Mouse (Mus musculus) R1 (cell line): Measurements from ENCODE around the gene Fas.
A peak's percentile ranks its signal among the peaks of the same experiment; 100 is the strongest.

ENCODE experiments used
- DNase-seq: peaks from one replicate; pipeline ENCODE4 v3.0.0-alpha.2; 2018; ENCODE audit warnings: low read depth, low spot score

Fas gene

DNA sequence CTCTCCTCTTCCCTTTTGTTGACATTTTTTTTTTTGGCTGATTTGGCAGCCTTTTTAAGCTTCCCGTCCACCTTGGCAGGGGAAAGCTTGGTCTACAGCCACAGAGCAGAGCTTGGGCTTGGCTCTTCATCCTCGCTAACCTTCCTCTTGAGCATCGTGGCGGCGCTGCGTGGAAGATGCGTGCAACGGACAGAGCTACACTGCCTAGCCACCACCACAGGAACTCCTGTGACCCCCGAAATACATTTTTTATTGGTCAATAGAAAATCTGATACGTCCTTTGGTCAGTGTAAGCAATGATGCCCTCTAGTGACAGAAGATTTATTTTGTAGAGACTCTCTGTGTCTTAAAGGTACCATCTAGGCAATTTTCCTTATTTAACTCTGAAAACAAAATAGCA lies 6.1 kb upstream of the Fas start:
- DNase-seq, result no peak

DNA sequence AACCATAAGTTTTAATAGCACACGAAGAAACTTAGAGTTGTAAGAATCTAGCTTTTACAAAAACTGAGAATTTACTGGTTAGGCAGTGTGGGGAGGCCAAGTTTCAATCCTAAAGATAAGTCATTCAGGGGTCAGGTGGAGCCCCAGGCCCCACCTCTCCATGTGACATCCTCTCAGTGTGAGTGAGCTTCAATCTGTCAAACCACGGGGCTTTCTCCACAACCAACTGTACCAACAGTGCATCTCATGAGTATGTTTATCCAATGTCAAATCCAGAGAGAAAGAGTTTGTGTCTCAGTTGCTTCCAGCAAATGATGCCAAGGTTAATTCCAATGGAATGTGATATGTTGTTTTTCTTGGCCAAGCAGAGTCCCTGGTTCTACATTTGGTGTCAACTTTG lies 5.6 kb upstream of the Fas start:
- no peak for DNase-seq

DNA sequence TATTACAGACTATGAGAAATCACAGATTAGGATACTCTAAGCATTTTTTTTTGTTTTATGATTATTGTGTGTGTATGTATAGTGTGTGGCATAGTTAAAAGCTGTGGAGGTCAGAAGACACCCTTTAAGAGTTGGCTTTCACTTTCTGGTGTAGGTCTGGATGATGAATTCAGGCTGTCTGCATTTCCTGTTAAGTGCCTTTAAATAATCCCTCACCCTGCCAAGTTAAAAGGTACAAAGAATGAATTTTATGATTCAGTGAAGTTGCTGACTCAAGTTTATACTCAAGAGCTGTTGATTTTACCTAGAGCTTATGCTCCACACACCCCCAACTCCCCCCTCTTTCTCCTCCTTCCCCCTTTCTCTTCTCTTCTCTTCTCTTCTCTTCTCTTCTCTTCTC lies 3.2 kb upstream of the Fas start:
- no peak for DNase-seq

DNA sequence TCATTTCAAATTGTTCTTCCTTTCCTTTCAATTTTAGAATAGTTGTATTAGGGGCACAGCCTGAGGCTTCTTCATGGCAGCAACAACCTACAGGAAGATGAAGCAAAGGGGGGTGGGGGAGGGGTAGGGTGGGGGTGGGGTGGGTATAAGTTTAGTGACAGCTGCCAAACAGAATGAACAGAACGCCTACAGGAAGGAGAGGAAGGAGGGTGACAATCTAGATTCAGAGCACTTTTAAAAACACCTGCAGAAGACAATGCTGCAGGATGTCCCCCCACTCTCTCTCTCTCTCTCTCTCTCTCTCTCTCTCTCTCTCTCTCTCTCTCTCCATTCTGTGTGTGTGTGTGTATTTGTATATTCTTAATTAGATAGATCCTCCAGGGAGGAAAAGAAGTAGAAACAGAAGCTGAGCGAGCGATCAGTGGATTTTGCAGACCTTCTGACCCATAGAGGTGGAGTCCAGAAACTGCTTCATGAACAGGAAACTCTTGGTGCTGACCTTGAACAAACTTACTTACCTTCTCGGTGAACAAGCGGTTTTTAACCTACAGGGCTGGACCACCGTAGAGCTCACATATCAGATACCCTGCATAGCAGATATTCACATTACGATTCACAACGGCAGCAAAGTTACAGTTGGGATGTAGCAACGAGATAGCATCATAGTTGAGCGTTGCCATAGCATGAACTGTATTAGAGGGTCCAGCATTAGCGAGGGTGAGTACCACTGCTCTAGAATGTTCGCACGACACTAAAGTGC lies 2.6 kb upstream of the Fas start:
- DNase-seq, result no peak

DNA sequence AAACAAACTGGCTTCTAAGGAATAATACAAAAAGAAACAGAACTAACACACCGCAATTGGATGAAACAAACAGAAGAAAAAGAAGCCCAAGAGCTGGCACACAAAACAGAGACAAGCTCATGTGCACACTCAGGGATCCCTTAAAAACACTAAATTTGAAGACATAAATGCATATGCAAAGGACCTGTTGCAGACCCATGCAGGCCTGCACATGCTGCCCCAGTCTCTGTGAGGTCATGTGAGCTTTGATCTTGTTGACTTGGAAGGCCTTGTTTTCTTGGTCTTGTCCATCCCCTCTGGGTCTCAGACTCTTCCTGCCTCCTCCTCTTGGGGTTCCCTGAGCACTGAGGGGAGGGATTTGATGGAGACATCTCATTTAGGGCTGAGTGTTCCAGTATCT lies 1.8 kb upstream of the Fas start:
- no peak for DNase-seq

DNA sequence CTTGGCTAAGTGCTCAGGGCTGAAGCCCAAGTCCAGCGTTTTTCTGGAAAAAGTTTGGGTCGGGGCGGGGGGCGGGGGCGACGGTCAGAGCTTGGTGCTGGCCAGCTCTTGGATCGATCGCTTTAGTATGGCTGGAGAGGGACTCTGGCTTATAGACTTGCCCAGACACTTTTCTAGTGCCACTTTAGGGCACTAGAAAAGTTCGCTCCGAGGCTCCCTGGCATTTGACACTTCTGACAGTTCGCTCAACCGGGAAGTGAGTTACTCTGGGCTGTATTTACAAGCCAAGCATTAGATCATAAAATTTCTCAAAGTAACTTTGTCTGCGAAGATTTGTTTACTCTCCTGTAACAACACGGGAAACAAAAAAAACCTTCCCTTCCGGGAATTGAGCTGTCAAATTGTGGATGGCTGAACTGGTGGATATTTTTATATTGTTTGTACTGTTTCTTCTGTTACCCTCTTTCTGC lies 441 bp downstream of the Fas start:
- DNase-seq, result no peak

DNA sequence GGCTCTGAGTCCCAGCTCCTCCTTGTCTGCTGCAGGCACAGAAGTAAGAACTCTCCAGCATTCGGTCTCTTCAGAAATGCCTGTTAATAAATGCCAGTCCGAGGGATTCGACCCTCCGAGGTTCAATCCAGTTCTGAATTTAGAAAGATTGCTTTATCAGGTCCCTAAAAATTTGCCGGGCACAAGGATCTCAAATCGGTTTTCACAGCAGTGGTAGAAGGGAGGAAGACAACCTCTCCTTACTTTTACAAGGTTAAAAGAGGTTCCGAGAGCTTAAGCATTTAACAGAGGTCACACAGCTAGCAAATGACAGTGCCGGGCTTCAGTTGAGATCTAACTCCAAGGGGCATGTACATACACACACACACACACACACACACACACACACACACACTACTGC lies 913 bp downstream of the Fas start:
- DNase-seq, result no peak

DNA sequence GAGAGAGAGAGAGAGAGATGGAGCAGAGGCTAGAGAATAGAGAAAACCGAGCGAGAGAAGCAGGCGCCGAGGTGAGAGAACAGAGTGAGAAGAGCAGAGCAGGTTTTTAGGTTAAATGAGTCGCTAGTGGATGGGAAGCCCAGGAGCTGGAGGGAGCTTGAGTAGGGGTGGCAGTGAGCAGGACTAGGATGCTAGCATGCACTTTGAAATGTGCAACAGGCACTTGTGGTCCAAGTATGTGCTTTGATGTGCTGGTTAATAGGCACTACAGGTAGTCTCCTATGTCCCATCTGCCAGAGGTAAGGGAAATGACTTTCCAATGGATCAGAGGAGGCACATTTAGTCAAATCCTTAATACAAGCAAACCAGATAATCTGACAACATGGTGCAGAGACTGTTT lies 1.5 kb downstream of the Fas start:
- no peak for DNase-seq

DNA sequence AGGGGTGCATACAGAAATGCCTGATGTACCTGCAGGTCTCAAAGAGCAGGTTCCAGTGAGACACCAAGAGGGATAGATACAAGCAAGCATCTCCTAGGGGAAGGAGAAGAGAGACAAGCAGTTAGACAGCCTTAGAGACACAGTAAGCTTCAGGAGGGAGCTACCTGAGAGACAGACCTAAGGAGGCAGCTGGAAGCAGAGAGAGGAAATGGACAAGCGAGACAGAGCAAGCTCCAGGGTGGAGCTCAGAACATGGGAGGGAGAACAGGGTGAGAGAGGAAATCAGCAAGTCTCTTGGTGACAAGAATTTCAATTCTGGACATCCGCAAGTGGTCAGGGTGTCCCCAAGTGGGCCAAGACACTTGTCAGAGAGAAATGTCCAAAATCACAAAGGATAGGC lies 2.2 kb downstream of the Fas start:
- DNase-seq, result no peak

DNA sequence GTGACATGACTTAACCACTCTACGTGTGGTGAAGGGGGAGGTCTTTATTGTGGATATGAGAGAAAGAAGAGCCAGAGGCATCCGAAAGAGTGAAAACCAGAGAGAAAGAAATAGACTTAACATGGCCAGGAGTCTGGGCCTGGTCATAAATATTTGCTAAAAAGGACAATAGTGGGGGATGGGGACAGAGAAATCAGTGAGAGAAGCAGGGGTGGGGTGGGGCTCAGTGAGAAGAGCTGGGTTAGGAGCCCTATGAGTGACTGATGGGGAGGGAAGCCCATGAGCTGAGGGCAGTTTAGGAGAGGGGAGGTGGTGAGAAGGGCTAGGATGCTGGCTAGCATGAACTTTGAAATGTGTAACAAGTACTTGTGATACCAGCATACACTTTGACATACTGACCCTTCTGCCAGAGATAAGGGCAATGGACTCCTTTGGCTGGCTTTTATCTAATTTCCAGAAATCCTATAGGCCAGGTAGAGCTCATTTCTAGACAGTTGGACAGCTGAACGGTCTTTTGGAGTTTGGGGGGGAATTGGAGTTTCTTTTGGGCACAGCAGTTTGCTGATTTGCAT lies 3.0 kb downstream of the Fas start:
- DNase-seq, result no peak

DNA sequence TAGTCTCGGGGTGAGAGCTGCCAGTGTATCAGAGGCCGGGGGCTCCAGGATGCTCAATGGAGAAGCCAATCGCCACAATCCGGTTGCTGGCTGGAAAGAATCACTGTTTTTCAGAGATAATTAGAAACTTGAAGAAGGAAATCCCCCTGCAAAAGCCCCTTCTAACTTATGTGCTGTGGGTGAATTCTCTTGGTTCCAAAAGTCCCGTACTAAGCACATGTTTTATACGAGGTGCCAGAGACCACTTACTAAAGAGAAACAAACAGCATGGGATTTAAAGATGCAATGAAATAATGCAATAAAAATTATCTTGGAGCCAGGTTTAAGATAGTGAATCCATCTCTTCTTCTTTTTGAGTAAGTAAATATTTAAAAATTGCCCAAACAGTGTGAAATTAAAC lies 5.0 kb downstream of the Fas start:
- no peak for DNase-seq

DNA sequence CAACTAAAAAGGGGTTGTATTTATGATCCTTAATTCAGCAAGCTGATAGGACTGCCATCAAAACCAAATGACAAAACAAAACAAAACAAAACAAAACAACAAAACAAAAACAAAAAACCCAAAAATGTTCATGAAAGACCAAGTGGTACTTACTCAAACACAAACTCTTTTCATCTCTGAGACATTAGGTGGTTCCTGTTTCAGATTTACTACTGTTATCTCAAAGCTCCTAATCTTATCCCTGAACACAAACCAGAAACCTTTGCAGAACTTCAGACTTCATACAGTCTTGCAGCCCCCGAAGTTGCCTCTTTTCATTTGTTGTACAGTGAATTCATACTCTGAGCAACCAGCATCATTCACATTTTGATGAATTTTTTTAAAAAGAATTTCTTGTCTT lies 8.1 kb downstream of the Fas start:
- DNase-seq, result no peak

DNA sequence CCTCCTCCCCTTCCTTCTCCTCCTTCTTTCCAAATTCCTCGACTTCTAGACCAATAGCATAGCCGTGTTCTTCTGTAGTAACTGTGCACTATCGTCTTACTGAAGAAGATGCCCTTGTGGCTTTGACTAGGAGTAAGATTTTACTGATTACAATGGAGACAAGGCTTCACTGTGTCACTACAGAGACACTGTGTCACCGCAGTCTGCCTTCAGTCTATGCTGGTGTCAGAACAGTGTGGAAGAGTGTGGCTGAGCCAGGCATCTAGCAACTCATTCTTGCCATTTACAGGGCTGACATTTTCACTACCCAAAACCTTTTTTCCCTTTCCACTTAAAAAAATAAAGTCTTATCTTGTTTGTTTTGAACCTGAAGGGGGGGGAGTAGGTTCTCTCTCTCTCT lies 8.8 kb downstream of the Fas start:
- no peak for DNase-seq

DNA sequence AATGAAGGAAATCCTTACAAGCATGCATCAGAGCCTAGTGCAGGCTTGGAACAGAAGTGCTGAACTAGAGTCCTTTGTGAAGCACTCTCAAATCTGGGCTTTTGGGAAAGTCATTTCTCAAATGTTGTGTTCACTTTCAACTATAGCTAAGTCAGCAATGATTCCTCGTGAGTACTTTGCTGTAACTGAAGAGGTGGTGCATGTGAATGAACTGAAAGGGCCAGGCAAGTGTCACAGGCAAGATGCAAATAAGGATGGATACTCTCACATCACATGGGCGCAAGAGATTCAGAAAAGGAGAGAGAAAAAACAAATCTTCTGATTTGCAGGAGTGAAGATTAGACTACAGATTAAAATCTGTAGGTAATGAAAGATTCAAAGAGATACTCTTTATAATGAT lies 10.0 kb downstream of the Fas start:
- no peak for DNase-seq

DNA sequence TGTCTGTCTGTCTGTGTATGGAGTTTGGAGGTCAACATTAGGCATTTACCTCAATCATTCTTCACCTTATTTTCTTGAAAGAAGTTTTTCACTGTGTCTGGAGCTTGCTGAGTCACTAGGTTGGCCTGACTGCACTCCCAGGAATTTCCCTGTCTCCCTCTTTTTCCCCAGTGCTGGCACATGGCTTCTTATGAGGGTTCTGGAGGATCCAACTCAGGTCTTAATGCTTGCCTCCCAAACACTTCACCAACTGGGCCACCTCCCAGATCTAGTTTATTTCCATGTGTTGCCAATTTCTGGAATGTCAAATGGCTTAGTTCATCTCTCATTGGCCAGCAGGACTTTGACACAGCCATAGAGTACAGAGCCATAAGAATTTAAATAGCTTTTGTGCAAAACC lies 14.5 kb downstream of the Fas start:
- DNase-seq, result no peak

DNA sequence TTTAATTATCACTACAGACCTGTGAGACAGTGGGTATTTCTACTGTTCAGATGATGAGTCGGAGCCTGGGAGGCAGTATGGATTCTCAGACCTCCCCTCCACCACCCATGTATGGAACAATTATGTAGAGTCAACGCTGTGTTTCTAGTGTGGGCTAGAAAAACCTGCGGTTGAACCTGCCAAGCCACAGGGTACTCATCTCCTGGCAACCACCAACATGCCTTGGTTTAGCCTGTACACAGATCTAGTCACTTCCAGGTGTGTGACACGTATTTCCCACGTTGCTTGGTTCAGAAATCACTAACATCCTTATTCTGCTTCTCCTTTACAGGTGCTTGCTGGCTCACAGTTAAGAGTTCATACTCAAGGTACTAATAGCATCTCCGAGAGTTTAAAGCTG lies 16.3 kb downstream of the Fas start:
- DNase-seq, result no peak

DNA sequence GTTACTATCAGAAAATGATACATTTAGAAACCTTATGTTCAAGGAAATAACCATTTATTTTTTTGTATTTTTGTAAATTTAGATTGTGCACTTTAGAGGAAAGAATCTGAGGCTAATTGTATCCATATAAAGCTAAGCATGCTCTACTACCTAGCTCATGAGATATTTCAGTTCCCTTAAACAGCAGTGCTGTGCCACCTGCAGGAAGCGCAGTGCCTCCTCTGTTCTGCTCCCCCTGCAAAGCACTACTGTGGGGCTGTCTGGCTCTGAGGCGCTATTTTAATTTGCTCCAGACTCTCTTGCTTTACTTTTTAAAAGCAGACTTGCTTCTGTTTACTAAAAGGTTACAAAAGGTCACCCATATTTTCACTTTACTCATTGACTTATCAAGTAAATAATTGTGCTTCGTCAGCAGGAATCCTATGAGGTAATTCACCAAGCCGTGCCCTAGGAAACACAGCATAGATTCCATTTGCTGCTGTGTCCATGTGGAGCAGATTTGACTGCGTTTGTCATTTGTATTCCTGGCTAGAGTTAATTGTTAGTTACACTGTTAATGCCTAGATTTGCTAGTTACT lies 21.8 kb downstream of the Fas start:
- DNase-seq, result no peak

DNA sequence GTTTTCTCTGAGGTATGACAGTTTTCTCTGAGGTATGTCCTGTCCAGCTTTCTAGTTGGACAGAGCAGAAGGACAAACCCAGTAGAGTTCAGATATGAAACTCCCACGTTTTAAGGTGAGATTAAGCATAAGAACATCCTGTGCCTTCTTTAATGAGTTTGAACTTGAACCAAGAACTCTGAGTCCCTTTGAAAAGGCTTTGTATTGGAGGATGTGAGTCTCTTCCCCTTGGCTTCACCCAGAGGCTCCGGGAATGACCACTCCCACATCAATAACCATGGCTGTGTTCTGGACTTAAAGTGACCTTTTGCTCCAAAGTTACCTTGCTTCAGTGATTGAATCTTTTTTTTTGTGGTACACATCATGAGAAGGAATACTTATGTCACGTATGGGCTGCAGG lies 37.6 kb downstream of the Fas start:
- DNase-seq, result no peak

DNA sequence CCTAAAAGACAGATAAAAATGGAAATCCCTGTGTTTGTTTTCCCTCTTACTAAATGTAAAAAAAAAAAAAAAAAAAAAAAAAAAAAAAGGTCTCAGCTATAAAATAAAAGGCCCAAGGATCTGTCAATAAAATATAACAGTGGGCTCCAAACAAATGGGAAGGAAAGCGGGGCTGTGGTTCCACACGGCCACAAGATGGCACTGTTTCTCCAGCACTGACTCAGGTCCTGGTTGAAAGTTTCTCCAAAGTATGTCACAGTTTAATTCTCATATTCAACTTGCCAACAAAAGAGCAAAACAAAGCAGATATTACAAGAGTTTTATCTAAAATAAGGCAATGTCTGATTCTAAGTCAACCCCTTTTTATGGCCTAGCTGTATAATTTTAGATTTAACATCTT lies 43.8 kb downstream of the Fas start:
- peak; percentile 58 for DNase-seq

DNA sequence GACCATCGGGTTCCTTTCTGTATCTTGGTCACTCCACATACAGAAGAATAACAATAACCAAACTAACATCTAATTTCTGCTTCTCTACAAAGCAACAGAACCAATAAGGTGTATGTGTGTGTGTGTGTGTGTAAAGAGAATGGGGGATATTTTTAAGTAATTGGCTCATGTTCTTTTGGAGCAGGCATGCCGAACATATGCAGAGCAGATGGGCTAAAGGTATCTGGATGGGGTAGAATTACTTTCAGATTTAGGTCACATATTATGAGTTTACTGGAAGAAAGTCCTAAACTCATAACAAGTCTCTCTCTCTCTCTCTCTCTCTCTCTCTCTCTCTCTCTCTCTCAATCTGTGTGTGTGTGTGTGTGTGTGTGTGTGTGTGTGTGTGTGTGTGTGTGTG lies 54.2 kb downstream of the Fas start:
- DNase-seq, result no peak

DNA sequence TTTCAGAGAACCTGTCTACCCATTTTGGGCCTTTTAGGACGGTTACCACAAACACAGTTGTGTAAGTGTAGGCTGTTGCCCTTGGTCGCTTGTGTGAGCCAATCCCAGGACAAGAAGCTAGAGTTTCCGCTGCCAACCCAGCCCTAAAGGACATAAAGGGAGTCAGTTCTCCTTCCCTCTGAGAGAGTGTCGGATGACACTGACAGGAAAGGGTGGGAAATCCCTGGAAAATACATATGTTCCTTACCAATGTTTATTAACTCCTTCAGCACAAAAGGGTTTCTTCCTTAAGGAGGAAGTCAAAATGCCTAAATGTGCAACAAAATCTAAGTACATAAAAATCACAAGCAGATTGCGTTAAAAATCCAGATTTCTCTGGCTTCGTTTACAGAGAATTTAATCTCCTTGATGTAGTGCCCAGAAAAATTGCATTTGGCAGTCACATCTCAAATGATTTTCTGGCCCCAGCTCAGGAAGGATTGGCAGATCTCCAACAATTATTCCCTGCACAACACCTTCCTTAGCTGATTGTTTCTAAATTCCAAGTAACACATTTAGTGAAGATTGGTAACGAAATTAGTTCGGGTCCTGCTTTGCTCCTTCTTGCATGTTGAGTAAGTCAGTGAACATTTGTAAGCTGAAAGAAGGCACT lies 55.3 kb downstream of the Fas start:
- no peak for DNase-seq

DNA sequence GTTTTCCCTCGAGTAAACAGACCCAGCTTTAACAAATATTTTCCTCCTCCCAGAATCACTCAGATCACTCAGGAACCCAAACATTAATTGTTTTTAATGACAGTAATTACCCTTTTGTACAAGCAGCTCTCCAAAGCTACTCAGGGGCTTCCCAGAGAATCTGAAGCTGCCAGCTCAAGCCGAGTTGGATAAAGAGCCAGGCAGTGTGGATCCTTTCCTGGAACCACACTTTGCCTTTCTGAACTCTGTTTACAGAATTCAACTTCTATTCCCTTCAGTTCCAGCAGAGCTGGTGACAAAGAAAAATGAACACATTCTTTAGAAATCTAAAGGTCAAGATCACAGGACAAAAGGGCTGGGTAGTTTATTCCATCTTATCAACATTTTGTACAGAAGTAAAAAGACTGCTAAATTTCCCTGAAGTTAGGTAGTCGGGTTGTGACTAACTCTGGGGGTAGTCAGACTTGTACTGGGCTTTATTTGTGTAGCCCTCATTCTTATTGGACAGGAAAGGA lies 62.9 kb downstream of the Fas start:
- no peak for DNase-seq

DNA sequence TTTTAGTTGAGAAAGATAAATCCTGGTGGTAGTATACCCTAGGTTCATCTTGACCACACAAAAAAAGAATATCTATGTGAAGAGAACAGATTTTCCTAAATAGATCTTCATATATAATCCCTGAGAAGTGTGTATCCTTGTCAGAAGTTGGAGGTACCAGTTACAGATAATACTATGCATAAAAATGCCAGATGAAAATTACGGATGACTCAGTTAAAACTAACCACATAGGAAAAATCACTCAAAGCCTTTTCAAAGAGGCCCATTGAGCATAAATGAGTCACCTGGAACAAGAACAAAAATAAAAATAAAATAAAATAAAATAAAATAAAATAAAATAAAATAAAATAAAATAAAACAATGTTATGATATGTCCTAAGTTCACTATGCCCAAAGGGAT lies 72.2 kb downstream of the Fas start:
- no peak for DNase-seq
